ENCODE assay signal across 25 mouse cellular contexts in the genomic region with DNA sequence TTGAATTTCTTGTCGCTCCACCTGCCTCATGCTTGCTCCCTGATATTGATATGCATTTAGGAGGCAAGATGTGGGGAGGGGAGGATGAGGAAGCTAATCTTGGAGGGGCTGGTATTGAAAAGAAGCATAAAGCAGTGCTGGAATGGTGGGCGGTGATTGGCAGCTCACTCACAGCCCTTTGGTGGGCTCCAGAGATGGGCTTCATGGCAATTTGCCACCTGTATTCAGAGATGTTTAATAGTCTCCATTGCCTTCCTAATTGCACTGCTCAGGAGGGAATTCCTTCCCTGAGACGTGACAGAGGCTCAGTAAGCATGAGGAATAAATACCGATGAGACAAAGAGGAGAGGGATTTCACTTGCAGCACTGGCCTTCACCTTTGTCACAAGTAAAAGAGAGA.
DNase-seq lines count a peak whose midpoint lies in the region; ATAC-seq and TF ChIP-seq lines count a peak whose summit lies in the region.
"Had no signal": no experiment of that assay in that cellular context is flagged by ENCODE, and none has a peak within 500 bp of the region (broad histone marks: within the 10 kb centered on the region; RNA-seq: fewer than 3 reads in every experiment).

No protein-coding gene starts in this region.

- ATAC-seq in hindbrain, embryonic 14.5 days (ENCODE audit: low FRiP score) = peak; percentile 59; the same call in 1 of the 2 replicates
- no peak for ATAC-seq in hindbrain, postnatal 0 days
- peak; percentile 78; the same call in 1 of the 2 replicates for ATAC-seq in neural tube, embryonic 13.5 days (ENCODE audit: low read depth)
- peak; percentile 90 for ATAC-seq in forebrain, embryonic 14.5 days
- ATAC-seq in inflammation-experienced regulatory T-cells, adult 6 months = no peak

- H3K4me1 ChIP-seq in hindbrain, embryonic 14.5 days (replicated peaks; ENCODE audit: control insufficient read depth, insufficient read depth, low read length) = 0 out of 2 replicates have a peak, but pooled peaks cover 4% of the 10 kb centered on the region
- peaks cover 4% of the 10 kb centered on the region; the same call in 1 of the 2 replicates for H3K4me1 ChIP-seq in hindbrain, postnatal 0 days (ENCODE audit: insufficient read depth, low read length)
- H3K4me1 ChIP-seq in neural tube, embryonic 13.5 days (replicated peaks) = no peaks in the 10 kb centered on the region
- H3K4me1 ChIP-seq in forebrain, embryonic 14.5 days (ENCODE audit: control insufficient read depth, insufficient read depth, low read length) = peaks cover 8% of the 10 kb centered on the region
- H3K4me1 ChIP-seq: limb, embryonic 10.5 days; stomach, embryonic 15.5 days had no signal

- TF ChIP-seq CTCF in hindbrain, postnatal 0 days (IDR thresholded peaks at IDR 0.05; ENCODE audit: low read depth) = no peak

- no peak overlapping the region for H3K9ac ChIP-seq in hindbrain, embryonic 14.5 days
- no peak overlapping the region for H3K9ac ChIP-seq in hindbrain, postnatal 0 days (replicated peaks; ENCODE audit: low read length)
- H3K9ac ChIP-seq in neural tube, embryonic 13.5 days = no peak overlapping the region
- no peak overlapping the region for H3K9ac ChIP-seq in forebrain, embryonic 14.5 days (ENCODE audit: low read length)
- H3K9ac ChIP-seq: limb, embryonic 15.5 days; liver, embryonic 14.5 days; lung, embryonic 14.5 days; stomach, embryonic 15.5 days had no signal

- WGBS in hindbrain, embryonic 14.5 days = 47% methylated on average over 4 of the region's 4 CpGs
- WGBS in hindbrain, postnatal 0 days = 40% methylated on average over 4 of the region's 4 CpGs
- WGBS in neural tube, embryonic 13.5 days = 45% methylated on average over 4 of the region's 4 CpGs
- 7% methylated on average over 4 of the region's 4 CpGs for WGBS in forebrain, embryonic 14.5 days

- no peak overlapping the region for H3K4me3 ChIP-seq in hindbrain, embryonic 14.5 days (replicated peaks; ENCODE audit: low read length)
- H3K4me3 ChIP-seq in hindbrain, postnatal 0 days (ENCODE audit: low read length) = no peak overlapping the region
- no peak overlapping the region for H3K4me3 ChIP-seq in neural tube, embryonic 13.5 days
- no peak overlapping the region for H3K4me3 ChIP-seq in forebrain, embryonic 14.5 days (ENCODE audit: low read depth, low read length)
- H3K4me3 ChIP-seq: limb, embryonic 10.5 days; limb, embryonic 15.5 days; stomach, embryonic 15.5 days had no signal

- no peak overlapping the region for H3K4me2 ChIP-seq in hindbrain, embryonic 14.5 days (replicated peaks)
- no peak overlapping the region for H3K4me2 ChIP-seq in hindbrain, postnatal 0 days (ENCODE audit: low read depth, low read length)
- no peak overlapping the region for H3K4me2 ChIP-seq in neural tube, embryonic 13.5 days
- H3K4me2 ChIP-seq in forebrain, embryonic 14.5 days (ENCODE audit: low read length) = no peak overlapping the region
- H3K4me2 ChIP-seq: limb, embryonic 15.5 days; lung, embryonic 14.5 days; stomach, embryonic 15.5 days had no signal

- no peak overlapping the region for H3K27ac ChIP-seq in hindbrain, embryonic 14.5 days
- H3K27ac ChIP-seq in hindbrain, postnatal 0 days = no peak overlapping the region
- no peak overlapping the region for H3K27ac ChIP-seq in neural tube, embryonic 13.5 days (replicated peaks)
- H3K27ac ChIP-seq in forebrain, embryonic 14.5 days (ENCODE audit: low read depth, low read length) = no peak overlapping the region
- H3K27ac ChIP-seq: limb, embryonic 10.5 days; limb, embryonic 15.5 days; liver, embryonic 14.5 days; stomach, embryonic 15.5 days had no signal

- no peaks in the 10 kb centered on the region for H3K27me3 ChIP-seq in hindbrain, embryonic 14.5 days (ENCODE audit: control insufficient read depth, insufficient read depth, low read length)
- H3K27me3 ChIP-seq in hindbrain, postnatal 0 days (ENCODE audit: insufficient read depth, low read length) = no peaks in the 10 kb centered on the region
- no peaks in the 10 kb centered on the region for H3K27me3 ChIP-seq in neural tube, embryonic 13.5 days
- H3K27me3 ChIP-seq in forebrain, embryonic 14.5 days (replicated peaks; ENCODE audit: control insufficient read depth, insufficient read depth, low read length) = no peaks in the 10 kb centered on the region
- H3K27me3 ChIP-seq: limb, embryonic 15.5 days; stomach, embryonic 15.5 days had no signal

- H3K36me3 ChIP-seq in hindbrain, embryonic 14.5 days (replicated peaks; ENCODE audit: control insufficient read depth, insufficient read depth) = no peaks in the 10 kb centered on the region
- no peaks in the 10 kb centered on the region for H3K36me3 ChIP-seq in hindbrain, postnatal 0 days (ENCODE audit: insufficient read depth, low read length)
- H3K36me3 ChIP-seq in neural tube, embryonic 13.5 days = no peaks in the 10 kb centered on the region
- H3K36me3 ChIP-seq in forebrain, embryonic 14.5 days (ENCODE audit: control insufficient read depth, insufficient read depth, low read length) = no peaks in the 10 kb centered on the region
- H3K36me3 ChIP-seq: G1E; limb, embryonic 10.5 days; limb, embryonic 15.5 days; stomach, embryonic 15.5 days had no signal

- 0 out of 2 replicates have a peak, but pooled peaks cover 3% of the 10 kb centered on the region for H3K9me3 ChIP-seq in hindbrain, embryonic 14.5 days (ENCODE audit: control insufficient read depth, low read length)
- no peaks in the 10 kb centered on the region for H3K9me3 ChIP-seq in hindbrain, postnatal 0 days (ENCODE audit: low read length)
- peaks cover 3% of the 10 kb centered on the region; the same call in 1 of the 2 replicates for H3K9me3 ChIP-seq in neural tube, embryonic 13.5 days
- no peaks in the 10 kb centered on the region for H3K9me3 ChIP-seq in forebrain, embryonic 14.5 days (replicated peaks; ENCODE audit: control insufficient read depth, low read length)
- H3K9me3 ChIP-seq: limb, embryonic 10.5 days; limb, embryonic 15.5 days; stomach, embryonic 15.5 days had no signal

- peak; percentile 52 for DNase-seq in hindbrain, embryonic 14.5 days (ENCODE audit: low spot score)
- DNase-seq in hindbrain, postnatal 0 days (ENCODE audit: low spot score) = no peak
- no peak for DNase-seq in neural tube, embryonic 10.5 days (ENCODE audit: extremely low spot score, low spot score)
- peak; percentile 82 for DNase-seq in forebrain, embryonic 14.5 days (ENCODE audit: low spot score)
- no peak for DNase-seq in cerebellum, postnatal 14 days
- DNase-seq: adrenal gland, adult 8-10 months; cerebellum, adult 8-10 months; cerebellum, postnatal 36 days; gastrocnemius, postnatal 14 days; heart, postnatal 14 days; kidney, adult 11 months; kidney, postnatal 14 days; layer of hippocampus, adult 9-11 months; lung, embryonic 14.5 days; lung, postnatal 14 days; retina, postnatal 1 day; right cerebral cortex, postnatal 25 days; thymus, postnatal 14 days had no signal

Comparison
In these comparisons a context has a peak if more than half of its experiments do, and no peak if none do; other contexts are left out.
1. ATAC-seq: peak in hindbrain, embryonic 14.5 days (single experiment), neural tube, embryonic 13.5 days (single experiment) and forebrain, embryonic 14.5 days (single experiment); none in hindbrain, postnatal 0 days (single experiment) and inflammation-experienced regulatory T-cells, adult 6 months (single experiment).
2. DNase-seq: peak in hindbrain, embryonic 14.5 days (single experiment) and forebrain, embryonic 14.5 days (single experiment); none in hindbrain, postnatal 0 days (single experiment), neural tube, embryonic 10.5 days (single experiment) and cerebellum, postnatal 14 days (0 of 2).